31 mouse cellular contexts compared by ENCODE assay signal in genomic region chr11:111070460-111070859, GRCm38 (mm10). TPM values are rescaled to one million over a fixed set of nuclear protein-coding genes. Genes with fewer than 3 reads are reported as not detected.
DNase-seq lines count a peak whose midpoint lies in the region; ATAC-seq and TF ChIP-seq lines count a peak whose summit lies in the region.
"Had no signal": no experiment of that assay in that cellular context is flagged by ENCODE, and none has a peak within 500 bp of the region (broad histone marks: within the 10 kb centered on the region; RNA-seq: fewer than 3 reads in every experiment).

No protein-coding gene starts in this region.

- no peak for TF ChIP-seq POLR2A in heart, adult 2 months (IDR thresholded peaks at IDR 0.05; ENCODE audit: insufficient read depth, low read depth, low read length)

- ATAC-seq in heart, postnatal 0 days (ENCODE audit: insufficient read depth, low read depth) = no peak
- ATAC-seq: forebrain, embryonic 16.5 days; hindbrain, embryonic 16.5 days; midbrain, embryonic 15.5 days had no signal

- DNase-seq in heart, adult 2 months = peak in 1 of 2 experiments; percentile 46
- DNase-seq in heart, adult 8-10 months (ENCODE audit: low spot score) = no peak
- DNase-seq in layer of hippocampus, adult 2 months (ENCODE audit: low spot score in 2 of 2) = no peak
- DNase-seq in layer of hippocampus, adult 8-10 months (ENCODE audit: low spot score in 2 of 2) = no peak
- peak; percentile 33 for DNase-seq in heart, postnatal 0 days (ENCODE audit: low spot score)
- peak; percentile 31 to 42 for DNase-seq in heart, postnatal 10 days
- DNase-seq in kidney, postnatal 36 days = no peak
- DNase-seq: adrenal gland, postnatal 25 days; B cell, adult 2 months; cerebellum, adult 11-12 months; cerebellum, adult 9-11 months; embryo, embryonic 11 days; gastrocnemius, postnatal 10 days; kidney, adult 18-20 months; kidney, postnatal 25 days; layer of hippocampus, postnatal 36 days; liver; retina, postnatal 1 day; right cerebral cortex, postnatal 14 days; thymus, adult 18-20 months; thymus, postnatal 25 days had no signal

- no peaks in the 10 kb centered on the region for H3K9me3 ChIP-seq in heart, postnatal 0 days (replicated peaks; ENCODE audit: control insufficient read depth, low read length)
- H3K9me3 ChIP-seq: kidney, embryonic 15.5 days; liver, embryonic 15.5 days; lung, embryonic 15.5 days; midbrain, embryonic 15.5 days; neural tube, embryonic 15.5 days had no signal

- no peak for TF ChIP-seq EP300 in heart, adult 2 months (IDR thresholded peaks at IDR 0.05; ENCODE audit: insufficient read depth, low read depth, low read length)
- no peak for TF ChIP-seq EP300 in heart, postnatal 0 days (IDR thresholded peaks at IDR 0.05; ENCODE audit: low read depth)

- no peak overlapping the region for H3K9ac ChIP-seq in heart, adult 2 months (ENCODE audit: low read depth, low read length)
- no peak overlapping the region for H3K9ac ChIP-seq in heart, postnatal 0 days (replicated peaks; ENCODE audit: low read depth, low read length)
- H3K9ac ChIP-seq: kidney, embryonic 15.5 days; liver, embryonic 15.5 days; lung, embryonic 15.5 days; midbrain, embryonic 15.5 days; neural tube, embryonic 15.5 days had no signal

- H3K4me3 ChIP-seq in heart, adult 2 months = no peak overlapping the region
- no peak overlapping the region for H3K4me3 ChIP-seq in layer of hippocampus, adult 2 months
- no peak overlapping the region for H3K4me3 ChIP-seq in heart, postnatal 0 days (ENCODE audit: low read depth, low read length)
- H3K4me3 ChIP-seq: erythroblast, embryonic 14.5 days; kidney, embryonic 15.5 days; liver, embryonic 15.5 days; lung, embryonic 15.5 days; midbrain, embryonic 15.5 days; neural tube, embryonic 15.5 days had no signal

- peak overlapping the region; percentile 83; the same call in 1 of the 2 replicates for H3K4me2 ChIP-seq in heart, postnatal 0 days (ENCODE audit: low read depth, low read length)
- H3K4me2 ChIP-seq: kidney, embryonic 15.5 days; liver, embryonic 15.5 days; lung, embryonic 15.5 days; midbrain, embryonic 15.5 days; neural tube, embryonic 15.5 days had no signal

- H3K4me1 ChIP-seq in heart, adult 2 months (ENCODE audit: control insufficient read depth, insufficient read depth, low read length) = peaks cover 3% of the 10 kb centered on the region; the same call in 1 of the 2 replicates
- H3K4me1 ChIP-seq in heart, postnatal 0 days (ENCODE audit: control insufficient read depth, insufficient read depth) = peaks cover 21% of the 10 kb centered on the region

- peak overlapping the region; percentile 4; the same call in 1 of the 2 replicates for H3K27ac ChIP-seq in heart, adult 2 months
- H3K27ac ChIP-seq in layer of hippocampus, adult 2 months = peak overlapping the region; percentile 10; the same call in 1 of the 2 replicates
- peak overlapping the region; percentile 36; the same call in 1 of the 2 replicates for H3K27ac ChIP-seq in heart, postnatal 0 days (ENCODE audit: low read depth)
- H3K27ac ChIP-seq: kidney, embryonic 15.5 days; liver, embryonic 15.5 days; lung, embryonic 15.5 days; macrophage; midbrain, embryonic 15.5 days; neural tube, embryonic 15.5 days had no signal

- H3K79me2 ChIP-seq in heart, adult 2 months (replicated peaks; ENCODE audit: control insufficient read depth, insufficient read depth, low read length) = no peaks in the 10 kb centered on the region

- peaks cover 26% of the 10 kb centered on the region for H3K36me3 ChIP-seq in heart, adult 2 months (ENCODE audit: control insufficient read depth, insufficient read depth, low read length)
- H3K36me3 ChIP-seq in heart, postnatal 0 days (replicated peaks; ENCODE audit: control insufficient read depth, insufficient read depth, low read length) = peaks cover 26% of the 10 kb centered on the region
- H3K36me3 ChIP-seq: liver, embryonic 15.5 days; lung, embryonic 15.5 days; midbrain, embryonic 15.5 days had no signal

- intact Hi-C loops in heart, adult 2 months (cut with DNase I) = no loop called here
- intact Hi-C loops in heart, postnatal 10 days (cut with DNase I) = no loop called here

- TF ChIP-seq CTCF in heart, adult 2 months (IDR thresholded peaks at IDR 0.05) = no peak
- TF ChIP-seq CTCF in layer of hippocampus, adult 2 months (conservative IDR thresholded peaks at IDR 0.05) = no peak
- no peak for TF ChIP-seq CTCF in heart, postnatal 0 days (IDR thresholded peaks at IDR 0.05; ENCODE audit: low read depth)

- no peaks in the 10 kb centered on the region for H3K27me3 ChIP-seq in heart, adult 2 months (ENCODE audit: control insufficient read depth, insufficient read depth, low read length)
- H3K27me3 ChIP-seq in heart, postnatal 0 days (ENCODE audit: control insufficient read depth, insufficient read depth, low read length) = no peaks in the 10 kb centered on the region
- H3K27me3 ChIP-seq: neural tube, embryonic 15.5 days had no signal

RNA-seq across cellular contexts. Expression of gene Kcnj2, which starts 4.5 kb away (rescaled TPM):
- total RNA-seq in heart, adult 2 months (2021) = 10 to 100 TPM; 25.0 to 48.7 TPM
- polyA plus RNA-seq in heart, adult 2 months (2012; rRNA removed) = 10.1 and 25.8 TPM in 2 replicates
- total RNA-seq in heart, adult 8-10 months (2022) = 10 to 100 TPM; 32.8 to 51.7 (median 39.3) TPM
- total RNA-seq in layer of hippocampus, adult 2 months (2021) = 10 to 100 TPM in 1 of 2 experiments, 1 to 10 TPM in 1; 9.6 to 10.2 TPM
- total RNA-seq in layer of hippocampus, adult 8-10 months (2022) = 10 to 100 TPM in 2 of 4 experiments, 1 to 10 TPM in 2; 8.8 to 22.7 (median 15.4) TPM
- total RNA-seq in heart, postnatal 0 days (2014; rRNA removed; ENCODE audit: low replicate concordance) = 18.4 and 24.2 TPM in 2 replicates
- 7.1 TPM in 2 replicates for polyA plus RNA-seq in heart, postnatal 0 days (2015; fragmentation: Nextera tagmentation; extraction: Ambion mirVana)
- 10 to 100 TPM; 30.8 to 38.9 TPM for total RNA-seq in heart, postnatal 10 days (2021)
- total RNA-seq: megakaryocyte-erythroid progenitor cell, adult 5-6 weeks had no signal
- polyA plus RNA-seq: erythroblast, embryonic 14.5 days had no signal

Comparison
In these comparisons a context has a peak if more than half of its experiments do, and no peak if none do; other contexts are left out.
1. DNase-seq: peak in heart, postnatal 0 days (single experiment) and heart, postnatal 10 days (2 of 2); none in heart, adult 8-10 months (single experiment), layer of hippocampus, adult 2 months (0 of 2), layer of hippocampus, adult 8-10 months (0 of 2) and kidney, postnatal 36 days (0 of 2).
2. Peak in every context shown above with its lines, with median percentiles within 50 percentile points of each other: H3K27ac ChIP-seq.